Mouse (Mus musculus) CH12.LX (cell line): Measurements from ENCODE around the gene Pbx1. TPM values are rescaled to one million over a fixed set of nuclear protein-coding genes. Genes with fewer than 3 reads are reported as not detected.

Experiments used
- DNase-seq: peaks from one replicate; pipeline ENCODE4 v3.0.0-alpha.2; 2013; ENCODE audit errors: extremely low read depth
- H3K27ac ChIP-seq: 2 replicates; pipeline ENCODE4 v1.5.1; 2012; ENCODE audit warnings: low read depth, mild to moderate bottlenecking, control low read depth, moderate library complexity; ENCODE audit not compliant: insufficient read depth
- H3K27me3 ChIP-seq: replicated peaks from 2 replicates; pipeline ENCODE3; 2012; ENCODE audit warnings: inconsistent platforms
- H3K36me3 ChIP-seq, 2 experiments: replicated peaks in 1 of 2; 2 replicates each; pipeline versions ENCODE3 to v1.6.1; 2012; ENCODE audit warnings: inconsistent platforms in 1 of 2, low read length in 1 of 2, mild to moderate bottlenecking in 1 of 2, mixed read lengths in 1 of 2, moderate library complexity in 1 of 2; ENCODE audit not compliant: control insufficient read depth in 1 of 2, insufficient read depth in 1 of 2
- H3K4me1 ChIP-seq, 2 experiments: 2 replicates each; pipeline ENCODE4 v1.6.1; 2012; ENCODE audit warnings: inconsistent platforms in 1 of 2, moderate library complexity in 1 of 2; ENCODE audit not compliant: insufficient read depth in 2 of 2, control insufficient read depth in 1 of 2
- H3K4me2 ChIP-seq: 2 replicates; pipeline ENCODE4 v1.6.1; 2012; ENCODE audit warnings: low read depth, mild to moderate bottlenecking, control low read depth; ENCODE audit not compliant: poor library complexity, insufficient read depth, severe bottlenecking
- H3K4me3 ChIP-seq, 3 experiments: fragments of 150-350 bp in 1 of 3; sonication (generic) in 1 of 3; replicated peaks in 1 of 3; 2 replicates each; pipeline versions ENCODE3 to v1.5.1; 2011 to 2012; ENCODE audit warnings: low read depth in 2 of 3, low read length in 2 of 3, mild to moderate bottlenecking in 2 of 3, moderate library complexity in 2 of 3, control low read depth in 1 of 3, improper control_type of control experiment in 1 of 3, inconsistent platforms in 1 of 3, mixed read lengths in 1 of 3; ENCODE audit not compliant: poor library complexity in 1 of 3
- H3K79me2 ChIP-seq: replicated peaks from 2 replicates; pipeline ENCODE4 v1.6.1; 2012; ENCODE audit warnings: mild to moderate bottlenecking, moderate library complexity; ENCODE audit not compliant: control insufficient read depth, poor library complexity, insufficient read depth, severe bottlenecking; ENCODE audit errors: extremely low read depth
- H3K9ac ChIP-seq: 2 replicates; pipeline ENCODE4 v1.6.1; 2012; ENCODE audit warnings: low read depth, mild to moderate bottlenecking, control low read depth, moderate library complexity; ENCODE audit not compliant: insufficient read depth
- H3K9me3 ChIP-seq: replicated peaks from 2 replicates; pipeline ENCODE3; 2012; ENCODE audit warnings: low read length, inconsistent platforms, mixed read lengths
- CHD2 ChIP-seq: IDR thresholded peaks from 2 replicates; pipeline ENCODE4 v1.6.1; 2011; ENCODE audit warnings: low read length, improper control_type of control experiment
- ELF1 ChIP-seq: IDR thresholded peaks from 2 replicates; pipeline ENCODE4 v1.6.1; 2014; ENCODE audit warnings: low read depth, mild to moderate bottlenecking, inconsistent platforms, low read length, improper control_type of control experiment
- JUN ChIP-seq: IDR thresholded peaks from 2 replicates; pipeline ENCODE4 v1.6.1; 2011; ENCODE audit warnings: low read depth, mild to moderate bottlenecking, low read length, improper control_type of control experiment, moderate library complexity; ENCODE audit not compliant: insufficient read depth
- JUND ChIP-seq: conservative IDR thresholded peaks from 2 replicates; pipeline ENCODE4 v1.6.1; 2011; ENCODE audit warnings: low read depth, low read length, improper control_type of control experiment
- KAT2A ChIP-seq: IDR thresholded peaks from 2 replicates; pipeline ENCODE4 v1.6.1; 2012; ENCODE audit warnings: low read length, improper control_type of control experiment, inconsistent platforms; ENCODE audit not compliant: insufficient replicate concordance
- MAFK ChIP-seq: IDR thresholded peaks from 2 replicates; pipeline ENCODE4 v1.6.1; 2011; ENCODE audit warnings: low read length, improper control_type of control experiment; ENCODE audit not compliant: insufficient replicate concordance
- MAX ChIP-seq: IDR thresholded peaks from 2 replicates; pipeline ENCODE4 v1.6.1; 2011; ENCODE audit warnings: low read length, improper control_type of control experiment
- MEF2A ChIP-seq: IDR thresholded peaks from 2 replicates; pipeline ENCODE4 v1.6.1; 2014; ENCODE audit warnings: low read depth, mild to moderate bottlenecking, inconsistent platforms, low read length, improper control_type of control experiment, borderline replicate concordance
- MYC ChIP-seq: IDR thresholded peaks from 2 replicates; pipeline ENCODE4 v1.6.1; 2011; ENCODE audit warnings: low read depth, mild to moderate bottlenecking, improper control_type of control experiment, low read length
- NELFE ChIP-seq: IDR thresholded peaks from 2 replicates; pipeline ENCODE4 v1.6.1; 2011; ENCODE audit warnings: low read depth, low read length, improper control_type of control experiment
- NRF1 ChIP-seq: IDR thresholded peaks from 2 replicates; pipeline ENCODE4 v1.6.1; 2014; ENCODE audit warnings: low read depth, mild to moderate bottlenecking, inconsistent platforms, low read length, improper control_type of control experiment, moderate library complexity
- PAX5 ChIP-seq: IDR thresholded peaks from 2 replicates; pipeline ENCODE4 v1.6.1; 2012; ENCODE audit warnings: low read length, inconsistent platforms, mixed read lengths
- POLR2A ChIP-seq: IDR thresholded peaks from 2 replicates; pipeline ENCODE4 v1.6.1; 2011; ENCODE audit warnings: low read depth, mild to moderate bottlenecking, improper control_type of control experiment, low read length
- POLR2AphosphoS2 ChIP-seq: IDR thresholded peaks from 2 replicates; pipeline ENCODE4 v1.6.1; 2011; ENCODE audit warnings: low read depth, low read length, improper control_type of control experiment
- RAD21 ChIP-seq: IDR thresholded peaks from 2 replicates; pipeline ENCODE4 v1.6.1; 2011; ENCODE audit warnings: low read depth, mild to moderate bottlenecking, low read length, improper control_type of control experiment, moderate library complexity
- SMC3 ChIP-seq: IDR thresholded peaks from 2 replicates; pipeline ENCODE4 v1.6.1; 2011; ENCODE audit warnings: low read depth, low read length, improper control_type of control experiment
- TBP ChIP-seq: conservative IDR thresholded peaks from 2 replicates; pipeline ENCODE4 v1.6.1; 2011; ENCODE audit warnings: low read depth, low read length, improper control_type of control experiment
- UBTF ChIP-seq: IDR thresholded peaks from 2 replicates; pipeline ENCODE4 v1.6.1; 2012; ENCODE audit warnings: low read depth, mild to moderate bottlenecking, inconsistent platforms, low read length, improper control_type of control experiment, moderate library complexity
- USF2 ChIP-seq: conservative IDR thresholded peaks from 2 replicates; pipeline ENCODE4 v1.6.1; 2011; ENCODE audit warnings: low read depth, low read length, improper control_type of control experiment
- ZKSCAN1 ChIP-seq: IDR thresholded peaks from 2 replicates; pipeline ENCODE4 v1.6.1; 2012; ENCODE audit warnings: low read depth, inconsistent platforms, low read length, improper control_type of control experiment, borderline replicate concordance
- ZMIZ1 ChIP-seq: IDR thresholded peaks from 2 replicates; pipeline ENCODE4 v1.6.1; 2012; ENCODE audit warnings: low read depth, mild to moderate bottlenecking, inconsistent platforms, low read length, improper control_type of control experiment
- dilution Hi-C: fragments of 300-500 bp; cut with MboI; formaldehyde crosslinking; loops from 2 replicates; pipeline ENCODE4 v1.14.3; 2020; ENCODE audit warnings: low sequenced_read_pairs; ENCODE audit not compliant: extremely low pct_unique_long_range_greater_than_20kb, extremely low pct_ligation_motif_present
- in situ Hi-C: fragments of 300-500 bp; cut with MboI; formaldehyde crosslinking; loops from 3 replicates; pipeline ENCODE4 v1.14.3; 2019; ENCODE audit warnings: low sequenced_read_pairs, low pct_ligation_motif_present, low pct_unique_long_range_greater_than_20kb, mixed read lengths
- polyA plus RNA-seq: library from polyadenylated mRNA; unstranded; fragments of >175 nt; gene quantifications from 2 replicates; pipeline ENCODE4 v1.2.1, GENCODE M21; 2012; ENCODE audit warnings: low read depth; ENCODE audit not compliant: insufficient read length
- total RNA-seq, 2 experiments: library from RNA; depleted of rRNA; stranded (reverse); fragments of 300-350 nt in 1 of 2; fragments of >200 nt in 1 of 2; gene quantifications; 2 replicates each; pipeline ENCODE4 v1.2.3; 2012 to 2014

Pbx1 gene
- total and polyA plus RNA-seq, 3 experiments, result not detected

GRCm38 (mm10) chr1:168386159-168386558 lies 45.9 kb downstream of the Pbx1 start:
- peaks cover 80% of the 10 kb centered on the region for H3K9me3 ChIP-seq
- no peak overlapping the region for H3K27ac ChIP-seq
- H3K27me3 ChIP-seq, result no peaks in the 10 kb centered on the region
- no peak for TF ChIP-seq TBP
- no peak for TF ChIP-seq POLR2A
- TF ChIP-seq USF2, result no peak
- no peak for TF ChIP-seq MEF2A
- TF ChIP-seq UBTF, result no peak
- TF ChIP-seq MAX, result no peak
- TF ChIP-seq JUN, result no peak
- no peaks in the 10 kb centered on the region for H3K4me1 ChIP-seq
- no peaks in the 10 kb centered on the region for H3K79me2 ChIP-seq
- no peak overlapping the region for H3K9ac ChIP-seq
- dilution Hi-C loops, result no loop called here
- H3K4me2 ChIP-seq, result no peak overlapping the region
- in situ Hi-C loops, result no loop called here
- no peak for DNase-seq
- no peaks in the 10 kb centered on the region for H3K36me3 ChIP-seq
- H3K4me3 ChIP-seq, result no peak overlapping the region

DNA sequence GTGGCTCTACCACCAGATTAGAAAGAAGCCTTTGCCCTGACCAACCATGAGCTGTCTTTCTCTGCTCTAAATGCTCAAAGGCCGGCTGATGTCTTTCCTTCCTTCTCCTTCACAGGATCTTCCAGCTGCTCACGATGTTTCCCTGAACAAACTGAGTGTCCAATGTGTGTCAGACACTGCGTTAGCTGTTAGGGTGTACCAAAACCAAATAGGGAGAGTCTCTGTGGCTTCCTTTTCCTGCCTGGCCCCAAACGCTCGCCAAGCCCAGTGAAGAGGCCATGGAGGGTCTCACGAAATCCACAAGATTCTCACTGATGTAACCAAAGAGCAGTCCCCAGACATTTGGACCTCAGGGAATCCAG lies 47.5 kb downstream of the Pbx1 start:
- TF ChIP-seq ZMIZ1 (no peak), RAD21 (no peak), MAFK (no peak), ZKSCAN1 (no peak), NELFE (no peak), TBP (no peak), KAT2A (no peak), UBTF (no peak), ELF1 (no peak), USF2 (no peak), PAX5 (no peak), CHD2 (no peak), SMC3 (no peak), POLR2AphosphoS2 (no peak), NRF1 (no peak), MYC (no peak), JUND (no peak)
- H3K9me3 ChIP-seq, result peaks cover 78% of the 10 kb centered on the region
- H3K9ac ChIP-seq, result no peak overlapping the region
- no peaks in the 10 kb centered on the region for H3K4me1 ChIP-seq
- no peak for DNase-seq
- no peaks in the 10 kb centered on the region for H3K79me2 ChIP-seq
- H3K27me3 ChIP-seq, result no peaks in the 10 kb centered on the region
- in situ Hi-C loops, result no loop called here
- H3K27ac ChIP-seq, result no peak overlapping the region
- H3K4me2 ChIP-seq, result no peak overlapping the region
- H3K4me3 ChIP-seq, result no peak overlapping the region
- H3K36me3 ChIP-seq, result no peaks in the 10 kb centered on the region
- dilution Hi-C loops, result no loop called here
